Mouse (Mus musculus) neural tube, embryonic 12.5 days (tissue): ENCODE results near the gene Ccl9. TPM values are rescaled to one million over a fixed set of nuclear protein-coding genes. Genes with fewer than 3 reads are reported as not detected.

Experiments used
- ATAC-seq: fragments of 200-750 bp; cut with Nextera tagmentation; 2 replicates; pipeline ENCODE4 v1.8.0; 2017; ENCODE audit warnings: low read depth, mild to moderate bottlenecking, moderate TSS enrichment, moderate library complexity; ENCODE audit not compliant: low FRiP score
- H3K27ac ChIP-seq: fragments of 300-500 bp; sonication (generic); 2 replicates; pipeline ENCODE4 v1.5.1; 2016
- H3K27me3 ChIP-seq: fragments of 300-500 bp; sonication (generic); replicated peaks from 2 replicates; pipeline ENCODE4 v1.6.1; 2016; ENCODE audit warnings: mild to moderate bottlenecking
- H3K36me3 ChIP-seq: fragments of 300-500 bp; sonication (generic); 2 replicates; pipeline ENCODE4 v1.6.1; 2016; ENCODE audit warnings: mild to moderate bottlenecking
- H3K4me1 ChIP-seq: fragments of 300-500 bp; sonication (generic); 2 replicates; pipeline ENCODE4 v1.6.1; 2016
- H3K4me2 ChIP-seq: fragments of 300-500 bp; sonication (generic); replicated peaks from 2 replicates; pipeline ENCODE4 v1.6.1; 2016; ENCODE audit warnings: mild to moderate bottlenecking
- H3K4me3 ChIP-seq: fragments of 300-500 bp; sonication (generic); 2 replicates; pipeline ENCODE4 v1.5.1; 2016
- H3K9ac ChIP-seq: fragments of 300-500 bp; sonication (generic); 2 replicates; pipeline ENCODE4 v1.6.1; 2016; ENCODE audit warnings: mild to moderate bottlenecking
- H3K9me3 ChIP-seq: fragments of 300-500 bp; sonication (generic); 2 replicates; pipeline ENCODE4 v1.6.1; 2016; ENCODE audit warnings: mild to moderate bottlenecking
- WGBS: fragments of 180-500 bp; shearing (Covaris S2); methylation state at CpG from one replicate; pipeline ENCODE4 v1.1.7; 2016; 5-methylcytosine and 5-hydroxymethylcytosine counted together
- polyA plus RNA-seq: library from polyadenylated mRNA; unstranded; fragments of >200 nt; fragmentation: Nextera tagmentation; extraction: Ambion mirVana; gene quantifications from 2 replicates; pipeline ENCODE4 v1.2.1, GENCODE M21; 2016

Ccl9 gene
- polyA plus RNA-seq, 1 experiment from 2014 or later, result 2.1 TPM

DNA sequence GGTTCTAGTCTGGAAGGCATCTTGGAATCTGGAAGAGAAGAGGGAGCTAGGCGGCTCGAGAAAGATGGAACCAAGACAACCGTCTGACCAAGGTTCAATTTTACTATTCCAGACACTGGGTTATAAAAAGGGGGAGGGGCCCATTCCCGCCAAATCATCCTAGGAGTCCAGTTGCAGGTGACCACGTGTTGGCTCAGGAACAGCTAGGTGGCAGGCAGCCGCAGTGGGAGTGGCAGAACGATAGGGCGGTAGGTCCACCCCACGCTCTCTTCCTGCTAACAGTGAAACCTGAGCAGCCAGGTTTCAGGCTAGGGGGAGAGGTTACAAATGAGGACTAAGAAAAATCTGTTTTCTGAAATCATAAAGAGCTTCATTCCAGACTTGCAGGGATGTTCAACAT lies 5.6 kb downstream of the Ccl9 start:
- H3K36me3 ChIP-seq, result no peaks in the 10 kb centered on the region
- H3K9me3 ChIP-seq, result no peaks in the 10 kb centered on the region
- H3K9ac ChIP-seq, result no peak overlapping the region
- no peak overlapping the region for H3K27ac ChIP-seq
- 69% methylated on average over 9 of the region's 9 CpGs for WGBS
- H3K4me2 ChIP-seq, result no peak overlapping the region
- ATAC-seq, result no peak
- no peak overlapping the region for H3K4me3 ChIP-seq
- no peaks in the 10 kb centered on the region for H3K4me1 ChIP-seq
- H3K27me3 ChIP-seq, result no peaks in the 10 kb centered on the region

DNA sequence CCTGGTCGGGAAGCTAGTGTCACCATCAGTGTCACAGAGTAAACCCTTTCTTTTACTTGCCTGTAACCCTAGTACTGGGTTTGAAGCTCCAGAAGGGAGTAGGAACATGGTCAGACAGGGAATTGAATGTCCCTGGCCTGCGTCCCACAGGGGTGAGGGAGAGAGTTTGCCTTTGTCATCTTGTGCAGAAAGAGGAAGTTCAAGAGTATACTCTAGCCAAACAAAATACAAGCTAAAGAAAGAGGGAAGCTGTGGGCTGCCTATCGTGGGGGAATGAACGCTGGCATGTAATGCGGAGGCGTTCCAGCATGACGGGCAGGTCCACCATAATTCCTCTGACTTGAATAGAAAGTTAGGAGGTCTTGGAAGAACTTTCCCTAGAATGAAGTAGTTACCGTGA lies 6.2 kb downstream of the Ccl9 start:
- Histone ChIP-seq H3K4me3 (no peak overlapping the region), H3K4me1 (no peaks in the 10 kb centered on the region), H3K4me2 (no peak overlapping the region), H3K27me3 (no peaks in the 10 kb centered on the region), H3K27ac (no peak overlapping the region), H3K9me3 (no peaks in the 10 kb centered on the region), H3K36me3 (no peaks in the 10 kb centered on the region), H3K9ac (no peak overlapping the region)
- ATAC-seq, result no peak
- WGBS, result 93% methylated on average over 8 of the region's 8 CpGs

DNA sequence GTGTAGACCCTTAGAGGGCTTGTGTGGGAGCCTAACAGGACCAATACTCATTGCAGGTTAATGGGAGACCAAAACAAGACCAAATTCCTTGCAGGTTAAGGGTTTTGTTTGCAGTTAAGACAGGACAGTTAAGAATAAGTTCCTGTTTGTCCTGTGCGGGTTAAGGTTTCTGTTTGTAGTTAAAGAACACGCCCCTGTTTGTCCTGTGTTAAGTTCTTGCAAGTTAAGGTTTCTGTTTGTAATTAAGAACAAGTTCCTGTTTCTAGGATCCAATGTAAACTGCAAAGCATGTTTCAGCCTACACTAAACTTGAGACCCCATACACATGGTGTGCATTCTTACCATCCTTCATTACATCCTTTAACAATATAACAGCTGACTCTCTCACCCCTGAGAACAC lies 8.2 kb downstream of the Ccl9 start:
- no peak overlapping the region for H3K4me3 ChIP-seq
- no peaks in the 10 kb centered on the region for H3K9me3 ChIP-seq
- WGBS, result 88% methylated on average over 2 of the region's 2 CpGs
- H3K9ac ChIP-seq, result no peak overlapping the region
- H3K27ac ChIP-seq, result no peak overlapping the region
- H3K27me3 ChIP-seq, result no peaks in the 10 kb centered on the region
- ATAC-seq, result no peak
- no peaks in the 10 kb centered on the region for H3K4me1 ChIP-seq
- H3K36me3 ChIP-seq, result no peaks in the 10 kb centered on the region
- no peak overlapping the region for H3K4me2 ChIP-seq

DNA sequence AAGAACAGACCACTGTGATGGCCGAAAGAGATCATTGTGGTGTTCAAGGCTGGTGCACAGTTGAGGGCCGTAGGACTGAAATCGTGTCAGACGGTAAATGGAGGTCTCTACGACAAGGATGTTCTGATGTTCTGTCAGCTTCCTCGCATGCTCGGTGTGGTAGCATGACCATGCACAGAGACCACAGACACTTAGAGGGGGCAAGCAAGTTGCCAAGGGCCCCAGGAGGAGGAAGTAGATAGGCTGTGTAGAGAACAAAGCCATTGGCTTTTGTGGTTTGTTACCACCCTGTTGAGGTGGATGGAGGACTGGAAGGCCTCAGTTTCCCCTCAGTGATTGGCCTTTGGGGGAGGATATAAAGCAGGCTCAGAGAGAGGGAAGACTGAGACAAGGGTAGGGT lies 9.2 kb downstream of the Ccl9 start:
- ATAC-seq, result no peak
- H3K9me3 ChIP-seq, result no peaks in the 10 kb centered on the region
- no peak overlapping the region for H3K27ac ChIP-seq
- no peaks in the 10 kb centered on the region for H3K27me3 ChIP-seq
- no peak overlapping the region for H3K9ac ChIP-seq
- H3K36me3 ChIP-seq, result no peaks in the 10 kb centered on the region
- no peak overlapping the region for H3K4me2 ChIP-seq
- no peak overlapping the region for H3K4me3 ChIP-seq
- H3K4me1 ChIP-seq, result no peaks in the 10 kb centered on the region
- WGBS, result 93% methylated on average over 7 of the region's 7 CpGs

DNA sequence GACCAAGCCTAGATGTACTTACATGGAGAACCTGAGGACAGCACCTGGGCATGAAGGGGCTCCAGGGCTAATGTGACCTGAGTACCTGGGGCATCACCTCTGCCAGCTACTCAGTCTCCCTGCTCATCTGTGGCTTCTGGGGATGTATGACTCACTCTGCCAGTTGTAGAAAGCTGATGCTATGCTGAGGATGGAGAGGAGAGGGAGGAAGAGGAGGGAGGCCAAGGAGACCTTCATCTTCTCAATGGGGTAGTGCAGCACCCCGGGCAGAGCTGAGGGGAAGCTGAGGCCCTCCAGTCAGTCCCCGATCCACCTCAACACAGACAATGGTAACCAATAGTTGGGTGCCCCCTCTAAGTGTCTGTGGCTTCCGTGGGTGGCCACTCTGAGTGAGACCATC lies 9.7 kb downstream of the Ccl9 start:
- H3K9ac ChIP-seq, result no peak overlapping the region
- no peak overlapping the region for H3K4me3 ChIP-seq
- no peaks in the 10 kb centered on the region for H3K4me1 ChIP-seq
- H3K27ac ChIP-seq, result no peak overlapping the region
- no peaks in the 10 kb centered on the region for H3K27me3 ChIP-seq
- no peaks in the 10 kb centered on the region for H3K9me3 ChIP-seq
- WGBS, result 90% methylated on average over 3 of the region's 3 CpGs
- no peaks in the 10 kb centered on the region for H3K36me3 ChIP-seq
- H3K4me2 ChIP-seq, result no peak overlapping the region
- ATAC-seq, result no peak

DNA sequence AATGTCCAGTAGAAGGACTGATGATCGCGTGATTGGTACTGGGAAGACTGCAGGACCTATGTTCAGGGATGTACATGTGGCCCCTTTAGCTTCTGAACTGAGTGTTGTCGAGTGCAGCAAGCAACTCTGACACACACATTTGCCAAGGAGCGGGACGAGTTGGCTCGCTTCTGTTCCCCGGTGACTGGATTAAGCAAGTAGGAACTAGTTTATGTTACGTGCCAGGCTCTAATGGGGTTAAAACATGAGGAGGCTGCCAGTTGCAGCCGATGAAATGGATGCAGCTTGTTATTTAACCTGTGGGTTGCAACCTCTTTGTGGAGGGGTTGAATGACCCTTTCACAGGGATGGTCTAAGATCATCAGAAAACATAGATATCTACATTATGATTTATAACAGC lies 10.4 kb downstream of the Ccl9 start:
- no peaks in the 10 kb centered on the region for H3K36me3 ChIP-seq
- no peak overlapping the region for H3K4me3 ChIP-seq
- ATAC-seq, result no peak
- no peaks in the 10 kb centered on the region for H3K9me3 ChIP-seq
- WGBS, result 91% methylated on average over 9 of the region's 9 CpGs
- no peak overlapping the region for H3K4me2 ChIP-seq
- no peaks in the 10 kb centered on the region for H3K27me3 ChIP-seq
- H3K27ac ChIP-seq, result no peak overlapping the region
- no peak overlapping the region for H3K9ac ChIP-seq
- H3K4me1 ChIP-seq, result no peaks in the 10 kb centered on the region

DNA sequence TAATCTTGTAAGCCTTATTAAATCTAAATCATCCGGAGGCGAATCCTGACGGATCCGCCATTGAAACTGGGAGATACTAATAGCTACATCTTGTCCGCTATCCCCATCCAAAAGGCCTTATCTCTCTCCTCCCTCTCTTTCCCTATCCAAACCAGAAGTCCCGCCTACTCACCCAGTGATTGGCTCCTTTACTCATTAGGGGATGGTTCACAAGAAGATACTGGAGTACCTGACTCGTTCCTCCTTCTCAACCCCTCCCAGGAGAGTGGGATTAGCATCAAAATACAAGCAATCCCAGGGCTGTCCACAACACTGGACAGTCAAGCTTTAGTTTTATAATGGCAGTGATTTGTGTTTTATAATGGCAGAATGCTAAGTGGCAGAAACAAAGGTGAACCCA lies 11.1 kb downstream of the Ccl9 start:
- no peaks in the 10 kb centered on the region for H3K4me1 ChIP-seq
- H3K4me2 ChIP-seq, result no peak overlapping the region
- no peaks in the 10 kb centered on the region for H3K9me3 ChIP-seq
- H3K9ac ChIP-seq, result no peak overlapping the region
- no peak overlapping the region for H3K27ac ChIP-seq
- no peak for ATAC-seq
- H3K27me3 ChIP-seq, result no peaks in the 10 kb centered on the region
- no peaks in the 10 kb centered on the region for H3K36me3 ChIP-seq
- 76% methylated on average over 7 of the region's 7 CpGs for WGBS
- H3K4me3 ChIP-seq, result no peak overlapping the region

DNA sequence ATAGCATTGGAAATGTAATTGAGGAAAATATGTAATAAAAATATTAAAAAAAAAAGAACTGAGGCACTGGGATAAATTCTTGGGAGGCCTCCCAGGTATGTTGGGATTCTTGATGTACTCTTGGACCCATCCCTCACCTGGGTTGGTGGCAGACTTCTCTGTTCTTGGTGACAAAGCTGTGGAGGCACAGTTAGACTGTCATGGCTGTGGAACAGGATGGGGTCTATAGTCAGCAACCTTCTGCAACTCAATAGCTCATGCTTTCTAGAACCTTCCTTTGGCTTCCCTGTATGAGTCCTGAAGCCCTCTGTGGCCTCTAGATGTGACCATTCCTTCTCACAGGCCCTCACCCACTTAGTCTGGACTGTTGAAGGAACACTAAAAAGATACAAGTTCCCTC lies 11.8 kb downstream of the Ccl9 start:
- no peak for ATAC-seq
- Histone ChIP-seq H3K4me1 (no peaks in the 10 kb centered on the region), H3K9ac (no peak overlapping the region), H3K4me3 (no peak overlapping the region), H3K36me3 (no peaks in the 10 kb centered on the region), H3K27me3 (no peaks in the 10 kb centered on the region), H3K9me3 (no peaks in the 10 kb centered on the region), H3K27ac (no peak overlapping the region), H3K4me2 (no peak overlapping the region)

DNA sequence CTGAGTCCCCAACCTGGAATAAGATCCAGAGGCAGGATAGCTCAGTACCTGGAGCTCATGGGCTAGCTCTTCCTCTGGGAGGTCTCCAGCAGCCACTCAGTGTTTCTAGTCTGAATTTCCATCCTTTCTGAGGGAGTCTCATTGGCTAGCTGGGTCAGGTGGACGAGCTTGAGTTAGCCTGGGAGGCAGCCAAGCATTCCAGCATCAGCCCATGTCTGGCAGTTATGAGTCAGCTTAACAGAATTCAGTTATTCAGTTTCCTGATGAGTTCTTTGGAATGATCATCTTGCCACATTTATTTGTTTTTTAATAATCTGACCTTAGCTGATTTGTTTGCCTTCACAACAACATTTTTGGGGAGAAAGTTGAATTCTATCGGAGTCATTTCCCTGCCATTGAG lies 14.7 kb downstream of the Ccl9 start:
- WGBS, result 77% methylated on average over 2 of the region's 2 CpGs

DNA sequence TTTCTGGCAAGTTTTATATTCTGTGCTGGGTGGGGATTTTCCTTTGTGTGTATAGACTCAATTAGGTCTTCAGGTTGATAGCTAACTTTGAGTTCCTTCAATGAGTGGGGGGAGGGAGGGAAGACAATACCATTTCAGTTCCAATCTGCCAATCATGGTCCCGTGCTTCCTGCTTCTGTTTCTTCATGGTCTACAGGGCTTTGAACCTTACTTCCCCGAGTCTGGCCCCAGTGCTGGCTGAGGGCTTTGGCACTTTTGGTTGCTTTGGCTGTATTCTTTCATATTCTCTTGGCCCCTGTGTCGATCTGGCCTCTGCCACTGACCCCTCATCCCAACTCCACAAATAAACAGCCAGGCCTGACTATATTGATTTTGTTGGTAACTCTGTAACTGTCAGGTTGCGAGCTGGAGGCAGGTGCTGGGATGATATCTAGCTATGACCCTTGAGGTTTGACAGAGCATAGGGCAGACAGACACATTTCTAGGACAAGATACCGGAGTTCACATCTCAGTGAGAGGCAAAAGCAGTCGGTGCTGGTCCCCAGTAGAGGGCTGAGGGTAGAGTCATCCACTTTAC lies 16.0 kb downstream of the Ccl9 start:
- no peak for ATAC-seq
- Histone ChIP-seq H3K4me1 (no peaks in the 10 kb centered on the region), H3K9me3 (no peaks in the 10 kb centered on the region), H3K27ac (no peak overlapping the region), H3K4me2 (no peak overlapping the region), H3K36me3 (no peaks in the 10 kb centered on the region), H3K4me3 (no peak overlapping the region), H3K27me3 (no peaks in the 10 kb centered on the region), H3K9ac (no peak overlapping the region)
- 82% methylated on average over 6 of the region's 6 CpGs for WGBS

More for the DNA sequence above, 14.7 kb downstream of the Ccl9 start:
- H3K27me3 ChIP-seq, result no peaks in the 10 kb centered on the region
- H3K4me2 ChIP-seq, result no peak overlapping the region
- no peaks in the 10 kb centered on the region for H3K9me3 ChIP-seq
- no peak overlapping the region for H3K4me3 ChIP-seq
- H3K27ac ChIP-seq, result no peak overlapping the region
- no peaks in the 10 kb centered on the region for H3K4me1 ChIP-seq
- no peaks in the 10 kb centered on the region for H3K36me3 ChIP-seq
- ATAC-seq, result no peak
- H3K9ac ChIP-seq, result no peak overlapping the region

DNA sequence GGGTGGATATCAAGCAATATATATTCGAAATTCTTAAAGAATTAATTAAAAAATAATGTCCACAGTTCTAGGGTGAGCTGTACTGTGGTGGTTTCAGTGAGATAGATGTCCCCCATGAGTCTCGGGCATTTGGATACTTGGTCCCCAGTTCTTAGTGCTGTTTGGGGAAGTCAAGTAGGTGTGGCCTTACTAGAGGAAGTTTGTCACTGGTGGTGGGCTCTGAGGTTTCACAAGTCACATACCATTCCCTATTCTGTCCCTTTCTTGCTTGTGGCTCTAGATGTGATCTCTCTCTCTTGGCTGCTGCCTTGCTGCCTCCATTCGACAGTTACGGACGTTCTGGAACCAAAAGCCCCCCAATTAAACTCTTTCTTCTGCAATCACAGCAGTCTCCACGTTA lies 18.0 kb downstream of the Ccl9 start:
- Histone ChIP-seq H3K27ac (no peak overlapping the region), H3K9me3 (no peaks in the 10 kb centered on the region), H3K4me3 (no peak overlapping the region), H3K4me2 (no peak overlapping the region), H3K4me1 (no peaks in the 10 kb centered on the region), H3K36me3 (no peaks in the 10 kb centered on the region), H3K9ac (no peak overlapping the region), H3K27me3 (no peaks in the 10 kb centered on the region)
- WGBS, result 80% methylated on average over 6 of the region's 6 CpGs
- no peak for ATAC-seq

DNA sequence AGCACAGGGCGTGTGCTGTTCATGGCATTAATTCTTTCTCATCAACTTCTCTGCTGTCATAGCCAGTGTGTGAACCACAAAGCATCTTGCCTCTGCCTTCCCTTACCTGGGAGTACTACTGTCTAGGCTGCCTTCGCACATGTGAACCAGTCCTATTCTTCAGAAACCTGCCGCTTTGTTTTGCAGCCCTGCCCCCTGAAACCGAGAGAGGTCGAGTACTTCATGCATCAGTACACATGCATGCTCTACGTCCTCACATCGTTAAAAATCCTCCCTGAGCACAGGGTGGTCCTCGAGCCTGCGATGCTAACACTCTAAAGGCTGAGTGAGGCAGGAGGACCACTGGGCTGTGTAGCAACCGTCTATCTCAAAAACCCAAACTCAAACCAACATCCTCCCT lies 21.4 kb downstream of the Ccl9 start:
- no peak for ATAC-seq
- H3K27ac ChIP-seq, result no peak overlapping the region
- no peaks in the 10 kb centered on the region for H3K27me3 ChIP-seq
- no peak overlapping the region for H3K9ac ChIP-seq
- no peaks in the 10 kb centered on the region for H3K9me3 ChIP-seq
- no peaks in the 10 kb centered on the region for H3K36me3 ChIP-seq
- 55% methylated on average over 10 of the region's 10 CpGs for WGBS
- no peak overlapping the region for H3K4me3 ChIP-seq
- H3K4me1 ChIP-seq, result no peaks in the 10 kb centered on the region
- no peak overlapping the region for H3K4me2 ChIP-seq

DNA sequence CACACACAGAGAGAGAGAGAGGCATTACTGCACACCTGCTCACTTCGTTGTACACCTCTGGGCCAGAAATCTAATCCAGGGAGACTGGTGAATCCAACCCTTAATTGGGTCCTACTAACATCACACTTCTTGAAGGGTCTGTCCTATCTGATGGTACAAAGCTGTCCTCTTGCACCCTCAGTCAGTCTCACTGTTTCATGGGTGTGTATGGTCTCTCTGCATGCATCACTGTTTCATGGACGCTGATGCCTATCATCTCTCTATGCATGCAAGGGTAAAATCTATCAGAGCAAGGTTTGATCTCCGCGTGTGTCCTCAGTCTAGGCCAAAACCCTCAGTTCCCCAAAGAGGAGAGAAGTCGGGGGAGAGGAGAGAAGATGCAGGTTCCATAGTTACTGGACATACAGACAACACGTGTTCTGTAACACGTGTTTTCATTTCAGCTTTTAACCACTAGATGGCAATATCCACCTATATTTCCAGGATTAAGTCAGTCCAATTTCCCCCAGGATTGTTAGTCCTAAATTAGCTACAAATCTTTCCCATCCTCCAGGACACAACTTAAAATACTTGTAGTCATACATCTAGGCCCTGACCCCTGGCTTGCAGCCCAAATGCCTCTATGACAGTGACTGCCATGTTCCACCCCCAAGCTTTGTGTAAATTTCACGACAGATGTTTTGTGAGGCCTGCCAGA lies 22.2 kb downstream of the Ccl9 start:
- Histone ChIP-seq H3K4me3 (no peak overlapping the region), H3K4me1 (no peaks in the 10 kb centered on the region), H3K36me3 (no peaks in the 10 kb centered on the region), H3K27ac (no peak overlapping the region), H3K27me3 (no peaks in the 10 kb centered on the region), H3K9me3 (no peaks in the 10 kb centered on the region), H3K9ac (no peak overlapping the region), H3K4me2 (no peak overlapping the region)
- 35% methylated on average over 8 of the region's 8 CpGs for WGBS
- peak; percentile 21; the same call in 1 of the 2 replicates for ATAC-seq
